Mouse (Mus musculus) intestine, embryonic 14.5 days (tissue): ENCODE measurements around the gene Dirc2. TPM values are rescaled to one million over a fixed set of nuclear protein-coding genes. Genes with fewer than 3 reads are reported as not detected.

Experiments
- ATAC-seq: fragments of 200-750 bp; cut with Nextera tagmentation; replicated peaks from 2 replicates; pipeline ENCODE4 v1.8.0; 2017; ENCODE audit warnings: low read depth, moderate number of reproducible peaks, moderate TSS enrichment, moderate library complexity; ENCODE audit not compliant: low FRiP score, low TSS enrichment
- DNase-seq: peaks from one replicate; pipeline ENCODE4 v3.0.0-alpha.2; 2018; ENCODE audit warnings: low spot score
- H3K27ac ChIP-seq: fragments of 300-500 bp; sonication (generic); 2 replicates; pipeline ENCODE4 v1.5.1; 2014; ENCODE audit warnings: low read depth, mild to moderate bottlenecking, control low read depth
- H3K27me3 ChIP-seq: fragments of 300-500 bp; sonication (generic); replicated peaks from 2 replicates; pipeline ENCODE4 v1.6.1; 2014; ENCODE audit warnings: low read length, control low read depth; ENCODE audit not compliant: control insufficient read depth, insufficient read depth
- H3K36me3 ChIP-seq: fragments of 300-500 bp; sonication (generic); 2 replicates; pipeline ENCODE4 v1.6.1; 2014; ENCODE audit warnings: low read length, control low read depth; ENCODE audit not compliant: control insufficient read depth, insufficient read depth
- H3K4me1 ChIP-seq: fragments of 300-500 bp; sonication (generic); replicated peaks from 2 replicates; pipeline ENCODE4 v1.6.1; 2014; ENCODE audit warnings: low read length, control low read depth, mixed read lengths; ENCODE audit not compliant: control insufficient read depth, insufficient read depth
- H3K4me2 ChIP-seq: fragments of 300-500 bp; sonication (generic); 2 replicates; pipeline ENCODE4 v1.6.1; 2014; ENCODE audit warnings: low read length
- H3K4me3 ChIP-seq: fragments of 300-500 bp; sonication (generic); 2 replicates; pipeline ENCODE4 v1.5.1; 2014; ENCODE audit warnings: low read depth, low read length, control low read depth, mixed read lengths
- H3K9ac ChIP-seq: fragments of 300-500 bp; sonication (generic); 2 replicates; pipeline ENCODE4 v1.6.1; 2014; ENCODE audit warnings: mild to moderate bottlenecking, low read length
- H3K9me3 ChIP-seq: fragments of 300-500 bp; sonication (generic); 2 replicates; pipeline ENCODE4 v1.6.1; 2016; ENCODE audit warnings: low read length, control low read depth; ENCODE audit not compliant: control insufficient read depth
- WGBS: fragments of 180-500 bp; shearing (Covaris S2); extraction: QIAGEN DNeasy Blood & Tissue Kit; methylation state at CpG from one replicate; pipeline ENCODE4 v1.1.7; 2014; 5-methylcytosine and 5-hydroxymethylcytosine counted together
- polyA plus RNA-seq: library from polyadenylated mRNA; unstranded; fragments of >200 nt; fragmentation: Nextera tagmentation; extraction: Ambion mirVana; gene quantifications from 2 replicates; pipeline ENCODE4 v1.2.1, GENCODE M21; 2014

Dirc2 gene
- polyA plus RNA-seq, 1 experiment from 2014 or later, result 18.6 TPM

DNA sequence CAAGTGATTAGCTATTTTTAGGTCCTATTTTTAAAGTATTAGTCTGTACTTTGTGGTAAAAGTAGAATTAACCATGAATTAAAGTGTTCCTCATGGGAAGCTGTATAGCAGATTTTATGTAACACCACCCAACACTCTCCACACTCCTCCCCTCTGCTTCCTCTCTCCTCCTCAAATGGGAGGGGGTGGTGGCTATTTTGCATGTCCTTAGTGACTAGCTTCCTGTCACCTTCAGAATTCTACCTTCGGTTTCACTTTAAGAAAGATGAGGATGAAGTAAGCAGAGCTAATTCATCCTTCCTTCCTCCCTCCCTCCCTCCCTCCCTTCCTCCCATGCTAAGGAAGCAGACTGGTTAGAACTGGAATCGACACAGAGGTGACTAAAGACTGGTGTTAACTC lies 73.1 kb downstream of the Dirc2 start:
- Histone ChIP-seq H3K4me1 (no peaks in the 10 kb centered on the region), H3K36me3 (peaks cover 10% of the 10 kb centered on the region; the same call in 1 of the 2 replicates), H3K9me3 (peaks cover 4% of the 10 kb centered on the region), H3K4me3 (no peak overlapping the region), H3K4me2 (no peak overlapping the region), H3K27ac (no peak overlapping the region), H3K27me3 (no peaks in the 10 kb centered on the region), H3K9ac (no peak overlapping the region)
- 78% methylated on average over 2 of the region's 2 CpGs for WGBS
- DNase-seq (no peak), ATAC-seq (no peak)

DNA sequence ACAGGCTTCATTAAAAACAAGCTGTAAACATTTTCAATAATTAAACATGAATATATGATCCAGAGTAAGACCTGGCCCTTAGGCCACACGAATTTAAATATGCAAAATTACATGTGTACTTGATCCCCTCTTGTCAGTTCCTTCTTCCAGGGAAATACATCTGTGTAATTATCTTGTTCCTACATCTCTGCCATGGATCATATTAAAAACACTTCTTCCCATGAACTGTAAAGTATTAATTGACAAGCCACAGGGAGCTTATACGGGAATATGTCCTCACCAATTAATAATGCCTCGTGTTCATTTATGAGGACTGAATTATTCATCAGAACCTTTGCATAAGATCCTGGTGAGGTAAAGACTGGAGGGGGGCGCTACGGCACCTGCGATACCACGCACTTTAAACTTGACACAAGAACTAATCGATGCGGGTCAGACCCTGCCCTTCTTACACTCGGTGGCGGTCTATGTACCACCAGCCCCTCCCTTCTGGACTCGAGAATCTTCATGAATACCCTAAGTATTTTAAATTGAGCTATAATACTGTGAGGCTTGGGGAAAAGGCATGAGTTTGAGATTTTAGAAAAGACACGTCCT lies 74.8 kb downstream of the Dirc2 start:
- Histone ChIP-seq H3K4me2 (no peak overlapping the region), H3K9ac (no peak overlapping the region), H3K9me3 (peaks cover 4% of the 10 kb centered on the region), H3K27me3 (no peaks in the 10 kb centered on the region), H3K27ac (no peak overlapping the region), H3K36me3 (peaks cover 10% of the 10 kb centered on the region; the same call in 1 of the 2 replicates), H3K4me3 (no peak overlapping the region), H3K4me1 (no peaks in the 10 kb centered on the region)
- ATAC-seq (no peak), DNase-seq (no peak)
- 92% methylated on average over 13 of the region's 13 CpGs for WGBS

DNA sequence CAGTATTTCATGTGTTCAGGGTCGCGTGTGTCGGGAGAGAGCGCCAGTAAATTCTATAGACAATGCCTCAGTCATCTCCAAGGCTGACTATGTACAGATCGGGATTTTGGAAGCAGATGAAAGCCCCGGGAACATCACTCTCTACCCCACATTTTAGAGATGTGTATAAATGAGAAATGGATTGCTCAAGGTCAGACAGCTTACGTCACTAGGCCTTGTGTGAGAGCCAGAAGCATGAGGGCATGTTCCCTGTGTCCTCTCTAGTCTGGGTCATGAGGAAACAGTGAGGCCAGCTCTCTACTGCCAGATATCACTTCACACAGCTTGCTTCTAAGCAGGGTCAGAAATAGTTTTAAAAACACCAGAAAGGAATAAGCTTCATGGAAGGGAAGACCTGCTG lies 77.5 kb downstream of the Dirc2 start:
- H3K4me3 ChIP-seq, result no peak overlapping the region
- H3K4me2 ChIP-seq, result no peak overlapping the region
- H3K27ac ChIP-seq, result no peak overlapping the region
- no peaks in the 10 kb centered on the region for H3K27me3 ChIP-seq
- 87% methylated on average over 7 of the region's 7 CpGs for WGBS
- H3K4me1 ChIP-seq, result no peaks in the 10 kb centered on the region
- DNase-seq (no peak), ATAC-seq (no peak)
- H3K9me3 ChIP-seq, result peaks cover 4% of the 10 kb centered on the region
- no peak overlapping the region for H3K9ac ChIP-seq
- H3K36me3 ChIP-seq, result no peaks in the 10 kb centered on the region

DNA sequence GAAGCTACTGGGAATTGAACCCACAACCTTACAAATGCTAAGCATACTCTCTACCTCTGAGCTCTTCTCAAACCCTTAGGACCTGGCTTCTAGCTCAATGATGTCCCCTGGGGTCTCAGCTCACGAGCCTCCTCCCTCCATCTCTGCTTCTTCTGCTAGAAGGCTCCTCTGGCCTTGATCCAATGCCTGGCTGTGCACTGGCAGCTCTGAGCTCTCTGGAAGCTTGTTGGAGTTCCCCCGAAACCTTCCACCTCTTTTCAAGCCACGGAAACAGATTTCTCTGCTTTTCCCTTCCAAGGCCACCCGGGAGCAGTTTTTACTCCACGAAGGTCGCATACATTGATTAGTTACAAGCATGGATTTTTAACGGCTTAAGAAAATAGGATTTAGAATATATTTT lies 82.7 kb downstream of the Dirc2 start:
- Histone ChIP-seq H3K9ac (no peak overlapping the region), H3K36me3 (no peaks in the 10 kb centered on the region), H3K4me2 (no peak overlapping the region), H3K4me1 (no peaks in the 10 kb centered on the region), H3K27ac (no peak overlapping the region), H3K4me3 (no peak overlapping the region), H3K9me3 (no peaks in the 10 kb centered on the region), H3K27me3 (no peaks in the 10 kb centered on the region)
- 80% methylated on average over 7 of the region's 7 CpGs for WGBS
- ATAC-seq, result no peak
- no peak for DNase-seq

DNA sequence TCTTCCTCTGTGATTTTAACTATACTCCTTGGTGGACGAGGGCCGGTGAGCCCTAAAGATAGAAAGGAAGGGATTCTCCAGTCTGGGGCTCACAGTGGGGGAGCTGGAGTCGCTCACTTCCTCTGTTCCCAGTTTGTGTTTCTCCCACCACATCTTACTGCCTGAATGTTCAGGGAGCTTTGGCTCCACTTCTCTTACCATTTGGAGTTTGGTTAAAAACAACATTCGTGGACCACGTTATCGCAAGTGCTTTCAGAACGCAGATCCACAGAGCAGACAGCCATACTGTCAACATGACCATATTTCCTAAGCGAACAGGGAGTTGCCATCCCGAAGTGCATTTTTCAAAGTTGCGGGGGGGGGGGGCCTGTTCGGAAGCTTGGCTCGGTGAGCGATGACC lies 84.1 kb downstream of the Dirc2 start:
- Histone ChIP-seq H3K27ac (no peak overlapping the region), H3K4me1 (no peaks in the 10 kb centered on the region), H3K4me3 (no peak overlapping the region), H3K9ac (no peak overlapping the region), H3K27me3 (no peaks in the 10 kb centered on the region), H3K9me3 (no peaks in the 10 kb centered on the region), H3K4me2 (no peak overlapping the region), H3K36me3 (no peaks in the 10 kb centered on the region)
- DNase-seq (no peak), ATAC-seq (no peak)
- WGBS, result 74% methylated on average over 13 of the region's 13 CpGs

DNA sequence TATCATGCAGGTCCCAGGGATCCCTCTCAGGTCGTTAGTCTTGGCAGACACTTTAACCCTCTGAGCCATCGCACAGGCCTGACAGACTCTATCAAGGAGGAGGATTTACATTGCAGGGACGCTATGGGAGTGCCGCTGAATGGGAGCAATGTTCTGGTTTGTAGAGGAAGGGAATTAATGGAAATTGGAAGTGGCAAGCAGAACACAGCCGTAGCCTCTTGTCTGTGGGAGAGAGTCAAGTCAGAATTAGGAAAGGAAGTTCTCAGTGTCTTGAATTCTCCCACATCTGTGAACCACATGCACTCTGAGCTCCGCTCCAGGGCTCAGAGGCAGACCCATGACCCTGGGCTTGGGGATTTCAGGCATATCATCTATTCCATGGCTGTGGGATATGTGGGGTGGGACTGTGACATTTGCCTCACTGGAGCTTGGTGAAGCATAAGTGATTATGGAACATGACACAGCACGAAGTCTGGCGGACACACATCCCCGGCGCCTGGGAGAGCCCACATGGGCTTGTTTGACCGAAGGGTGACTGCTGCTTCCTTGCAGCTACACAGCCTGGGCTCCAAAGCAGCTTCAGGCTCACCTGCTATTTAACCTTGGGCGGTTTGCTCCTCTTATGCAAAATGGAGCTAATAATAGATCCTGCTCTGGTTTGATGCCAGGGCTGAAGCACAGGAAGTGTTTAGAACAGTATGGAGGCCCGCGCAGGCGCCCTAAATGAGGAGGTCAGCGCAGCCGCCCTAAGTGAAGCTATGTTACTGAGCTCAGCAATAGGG lies 87.6 kb downstream of the Dirc2 start:
- DNase-seq (no peak), ATAC-seq (no peak)
- Histone ChIP-seq H3K4me3 (no peak overlapping the region), H3K9me3 (no peaks in the 10 kb centered on the region), H3K36me3 (no peaks in the 10 kb centered on the region), H3K9ac (no peak overlapping the region), H3K4me2 (no peak overlapping the region), H3K27ac (no peak overlapping the region), H3K4me1 (no peaks in the 10 kb centered on the region), H3K27me3 (no peaks in the 10 kb centered on the region)
- 63% methylated on average over 17 of the region's 17 CpGs for WGBS

DNA sequence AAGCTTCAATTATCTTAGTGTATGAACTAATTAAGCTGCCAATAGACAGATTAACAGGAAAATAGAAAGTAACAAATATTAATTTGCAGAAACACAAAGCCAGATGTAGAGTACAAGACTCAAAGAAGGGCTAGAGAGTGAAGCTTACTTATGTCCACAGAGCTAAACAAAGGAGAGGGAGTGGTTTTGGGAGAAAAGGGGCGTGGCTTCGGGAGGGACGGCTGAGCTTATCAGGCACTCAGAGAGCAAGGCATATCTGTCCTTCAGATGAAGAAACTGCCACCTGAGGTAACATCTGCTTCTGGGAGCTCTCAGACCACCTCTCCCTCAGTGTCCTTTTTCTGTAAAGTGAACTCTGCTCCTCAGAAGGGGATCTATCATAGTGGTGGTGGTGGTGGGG lies 90.7 kb downstream of the Dirc2 start:
- Histone ChIP-seq H3K4me2 (no peak overlapping the region), H3K4me1 (no peaks in the 10 kb centered on the region), H3K27ac (no peak overlapping the region), H3K4me3 (no peak overlapping the region), H3K9me3 (0 out of 2 replicates have a peak, but pooled peaks cover 2% of the 10 kb centered on the region), H3K36me3 (no peaks in the 10 kb centered on the region), H3K9ac (no peak overlapping the region), H3K27me3 (no peaks in the 10 kb centered on the region)
- DNase-seq (no peak), ATAC-seq (no peak)
- 34% methylated on average over 3 of the region's 3 CpGs for WGBS

DNA sequence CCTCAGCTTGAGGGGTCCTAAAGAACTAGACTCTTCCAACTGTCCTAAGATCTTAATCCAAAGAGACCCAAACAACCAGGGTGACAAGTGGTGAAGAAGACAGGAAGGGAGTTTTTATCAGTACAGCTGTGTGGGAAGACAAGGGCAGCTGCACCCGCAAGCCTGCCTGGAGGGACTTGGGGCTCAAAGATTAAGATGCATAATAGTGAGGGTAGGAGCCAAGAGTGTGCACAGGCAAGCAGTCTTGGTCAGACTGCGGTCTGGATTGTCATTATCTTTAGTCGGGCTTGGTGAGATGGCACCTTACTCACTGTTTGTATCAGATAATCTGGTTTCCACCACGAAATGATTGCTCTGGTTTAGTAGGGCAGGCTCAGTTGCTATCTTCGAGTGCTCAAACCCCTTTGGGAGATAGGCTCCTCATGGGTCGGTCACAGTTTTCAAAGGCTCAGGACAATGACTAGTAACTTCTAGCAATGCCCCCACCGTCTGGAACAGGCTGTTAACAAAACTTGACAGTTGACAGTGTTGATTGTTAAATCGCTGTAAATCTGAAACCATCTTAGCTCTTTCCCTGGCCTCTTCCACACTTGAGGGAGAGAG lies 91.5 kb downstream of the Dirc2 start:
- no peak for ATAC-seq
- no peak overlapping the region for H3K9ac ChIP-seq
- H3K36me3 ChIP-seq, result no peaks in the 10 kb centered on the region
- H3K27ac ChIP-seq, result no peak overlapping the region
- H3K9me3 ChIP-seq, result 0 out of 2 replicates have a peak, but pooled peaks cover 2% of the 10 kb centered on the region
- H3K4me2 ChIP-seq, result no peak overlapping the region
- WGBS, result 75% methylated on average over 8 of the region's 8 CpGs
- H3K4me3 ChIP-seq, result no peak overlapping the region
- H3K4me1 ChIP-seq, result no peaks in the 10 kb centered on the region
- no peak for DNase-seq
- H3K27me3 ChIP-seq, result no peaks in the 10 kb centered on the region
